Mouse (Mus musculus) embryonic fibroblast, embryonic 13.5 days (primary cell): ENCODE data around the gene Dbil5.

Experiments
- CTCF ChIP-seq: IDR thresholded peaks from 2 replicates; pipeline ENCODE4 v1.5.1; 2011; ENCODE audit warnings: mild to moderate bottlenecking, control low read depth, low read length, moderate library complexity, borderline replicate concordance; ENCODE audit not compliant: insufficient read depth
- POLR2A ChIP-seq: IDR thresholded peaks from 2 replicates; pipeline ENCODE4 v1.6.1; 2011; ENCODE audit warnings: low read depth, mild to moderate bottlenecking, control low read depth, low read length, moderate library complexity

- TF ChIP-seq CTCF = no peak
- TF ChIP-seq POLR2A = no peak
These were observed 34.6 kb downstream of the Dbil5 start for GRCm38 (mm10) chr11:76252036-76252435.
